Mouse (Mus musculus) midbrain, embryonic 14.5 days (tissue): Measurements from ENCODE around the gene Lta. TPM values are rescaled to one million over a fixed set of nuclear protein-coding genes. Genes with fewer than 3 reads are reported as not detected.

Experiments
- ATAC-seq: fragments of 200-750 bp; cut with Nextera tagmentation; 2 replicates; pipeline ENCODE4 v1.8.0; 2017; ENCODE audit warnings: moderate number of reproducible peaks, moderate library complexity; ENCODE audit not compliant: low FRiP score, low TSS enrichment
- DNase-seq: peaks from one replicate; pipeline ENCODE4 v3.0.0-alpha.2; 2015
- H3K27ac ChIP-seq: fragments of 300-500 bp; sonication (generic); replicated peaks from 2 replicates; pipeline ENCODE4 v1.5.1; 2014; ENCODE audit warnings: mild to moderate bottlenecking, low read depth, low read length, moderate library complexity
- H3K27me3 ChIP-seq: fragments of 300-500 bp; sonication (generic); 2 replicates; pipeline ENCODE4 v1.6.1; 2014; ENCODE audit warnings: low read length, control low read depth, mixed read lengths; ENCODE audit not compliant: control insufficient read depth, insufficient read depth
- H3K36me3 ChIP-seq: fragments of 300-500 bp; sonication (generic); 2 replicates; pipeline ENCODE4 v1.6.1; 2014; ENCODE audit warnings: low read length, control low read depth; ENCODE audit not compliant: control insufficient read depth, insufficient read depth
- H3K4me1 ChIP-seq: fragments of 300-500 bp; sonication (generic); 2 replicates; pipeline ENCODE4 v1.6.1; 2014; ENCODE audit warnings: mild to moderate bottlenecking, antibody characterized with exemption, low read length, control low read depth; ENCODE audit not compliant: control insufficient read depth, insufficient read depth
- H3K4me2 ChIP-seq: fragments of 300-500 bp; sonication (generic); 2 replicates; pipeline ENCODE4 v1.6.1; 2014; ENCODE audit warnings: mild to moderate bottlenecking, low read length, moderate library complexity
- H3K4me3 ChIP-seq: fragments of 300-500 bp; sonication (generic); replicated peaks from 2 replicates; pipeline ENCODE4 v1.5.1; 2014; ENCODE audit warnings: low read depth, low read length
- H3K9ac ChIP-seq: fragments of 300-500 bp; sonication (generic); replicated peaks from 2 replicates; pipeline ENCODE4 v1.6.1; 2014; ENCODE audit warnings: mild to moderate bottlenecking, low read length, moderate library complexity
- H3K9me3 ChIP-seq: fragments of 300-500 bp; sonication (generic); 2 replicates; pipeline ENCODE4 v1.6.1; 2016; ENCODE audit warnings: low read length, control low read depth, mixed read lengths; ENCODE audit not compliant: control insufficient read depth
- WGBS: fragments of 180-500 bp; shearing (Covaris S2); extraction: QIAGEN DNeasy Blood & Tissue Kit; methylation state at CpG from one replicate; pipeline ENCODE4 v1.1.7; 2014; 5-methylcytosine and 5-hydroxymethylcytosine counted together
- polyA plus RNA-seq: library from polyadenylated mRNA; unstranded; fragments of >200 nt; fragmentation: Nextera tagmentation; extraction: Ambion mirVana; gene quantifications from 2 replicates; pipeline ENCODE4 v1.2.1, GENCODE M21; 2014

The Lta gene
- polyA plus RNA-seq, 1 experiment from 2014 or later: 0.20 TPM

DNA sequence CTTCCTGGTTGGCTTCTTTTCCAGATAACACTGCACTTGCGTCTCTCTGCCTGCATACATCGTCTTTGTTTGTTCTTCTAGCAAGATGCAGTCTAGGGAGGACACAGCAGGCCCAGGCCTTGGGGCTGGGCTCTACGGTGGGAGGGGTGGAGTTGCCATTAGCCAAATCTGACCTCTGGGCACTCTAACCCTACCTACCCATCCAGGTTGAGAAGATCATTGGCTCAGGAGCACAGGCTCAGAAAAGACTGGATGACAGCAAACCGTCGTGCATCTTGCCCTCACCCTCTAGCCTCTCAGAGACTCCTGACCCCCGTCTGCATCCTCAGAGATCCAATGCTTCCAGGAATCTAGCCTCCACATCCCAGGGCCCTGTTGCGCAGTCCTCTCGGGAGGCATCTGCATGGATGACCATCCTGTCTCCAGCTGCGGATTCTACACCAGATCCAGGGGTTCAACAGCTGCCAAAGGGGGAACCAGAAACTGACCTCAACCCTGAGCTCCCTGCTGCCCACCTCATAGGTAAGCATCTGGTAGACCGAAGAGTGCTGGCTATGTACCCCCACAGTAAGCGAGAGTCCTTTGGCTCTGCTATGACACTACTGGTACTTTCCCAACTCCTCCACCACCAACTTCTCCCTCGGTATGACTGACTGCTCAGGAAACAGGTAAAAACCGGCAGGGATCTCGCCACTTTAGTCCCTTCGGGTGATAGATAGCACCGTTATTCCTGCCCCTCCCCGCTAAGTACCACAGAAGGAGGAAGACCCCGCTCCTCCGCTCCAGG lies 10.1 kb downstream of the Lta start:
- Histone ChIP-seq H3K36me3 (no peaks in the 10 kb centered on the region), H3K27me3 (peaks cover 29% of the 10 kb centered on the region), H3K9me3 (no peaks in the 10 kb centered on the region), H3K27ac (no peak overlapping the region), H3K4me2 (peak overlapping the region; percentile 62), H3K4me3 (peak overlapping the region; percentile 30), H3K4me1 (peaks cover 6% of the 10 kb centered on the region; the same call in 1 of the 2 replicates), H3K9ac (peak overlapping the region; percentile 42; the same call in 1 of the 2 replicates)
- ATAC-seq (no peak), DNase-seq (no peak)
- WGBS: 46% methylated on average over 19 of the region's 19 CpGs

DNA sequence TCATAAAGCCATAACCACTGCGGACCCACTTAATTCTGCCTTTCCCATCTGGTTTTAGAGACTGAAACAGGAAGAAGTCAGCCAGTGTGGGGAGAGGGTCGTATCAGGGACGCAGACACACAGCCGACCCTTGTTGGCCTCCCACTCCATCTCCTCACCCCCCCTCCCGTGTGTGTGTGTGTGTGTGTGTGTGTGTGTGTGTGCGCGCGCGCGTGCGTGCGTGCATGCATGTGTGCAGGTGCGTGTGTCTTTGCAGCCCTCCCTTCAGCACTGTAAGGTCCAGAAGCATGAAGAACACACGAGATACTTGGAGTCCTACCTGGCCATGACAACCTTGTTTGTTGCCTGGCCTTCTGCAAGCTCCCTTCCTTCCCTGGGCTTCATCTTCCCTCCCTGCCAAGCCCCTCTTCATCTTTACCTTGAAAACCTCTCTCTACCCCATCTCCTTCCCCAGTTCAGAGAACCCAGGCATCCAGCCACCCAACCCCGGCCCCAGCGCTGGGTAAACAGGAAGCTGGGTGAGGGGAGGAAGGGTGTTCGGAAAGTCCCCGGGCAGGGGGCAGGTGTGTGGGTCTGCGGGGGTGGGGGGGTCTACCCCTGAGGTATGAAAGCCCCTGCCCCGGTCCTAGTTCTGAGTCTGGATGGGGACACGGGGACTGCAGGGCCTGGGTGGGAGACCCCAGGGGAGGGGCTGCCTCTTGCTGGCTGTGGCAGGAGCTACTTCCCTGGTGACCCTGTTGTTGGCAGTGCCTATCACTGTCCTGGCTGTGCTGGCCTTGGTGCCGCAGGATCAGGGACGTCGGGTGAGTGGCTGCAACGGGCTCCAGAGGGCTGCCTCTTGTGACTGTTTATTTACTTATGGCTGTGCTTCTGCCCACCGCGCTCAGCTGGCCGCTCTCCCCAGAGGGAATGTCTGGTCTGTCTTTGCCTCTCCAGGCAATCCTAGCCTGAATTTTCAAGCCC lies 11.0 kb downstream of the Lta start, which contains the start of gene Ltb:
Gene Ltb, plus strand, starts transcription at position 559 of the 963 bp plus-strand sequence.
- no peak within 1 kb of the TSS for H3K27ac ChIP-seq
- 74% methylated on average over 28 of the region's 28 CpGs for WGBS
- peaks cover 6% of the 10 kb centered on the region; the same call in 1 of the 2 replicates for H3K4me1 ChIP-seq
- H3K4me3 ChIP-seq: no peak within 1 kb of the TSS
- no peak for DNase-seq
- H3K36me3 ChIP-seq: no peaks in the 10 kb centered on the region
- ATAC-seq: no peak
- H3K27me3 ChIP-seq: peaks cover 29% of the 10 kb centered on the region
- H3K9me3 ChIP-seq: no peaks in the 10 kb centered on the region
- H3K4me2 ChIP-seq: peak within 1 kb of the TSS; percentile 62
- H3K9ac ChIP-seq: peak within 1 kb of the TSS; percentile 42; the same call in 1 of the 2 replicates

- Histone ChIP-seq H3K4me3 (no peak overlapping the region), H3K9me3 (no peaks in the 10 kb centered on the region), H3K36me3 (no peaks in the 10 kb centered on the region), H3K27me3 (peaks cover 29% of the 10 kb centered on the region), H3K27ac (no peak overlapping the region), H3K4me1 (peaks cover 6% of the 10 kb centered on the region; the same call in 1 of the 2 replicates), H3K9ac (no peak overlapping the region), H3K4me2 (no peak overlapping the region)
- no peak for DNase-seq
- WGBS: 86% methylated on average over 5 of the region's 5 CpGs
- ATAC-seq: no peak
Measured at GRCm38 (mm10) chr17:35192924-35193323, 12.2 kb downstream of the Lta start.

GRCm38 (mm10) chr17:35191723-35192122 lies 13.4 kb downstream of the Lta start:
- Histone ChIP-seq H3K4me3 (no peak overlapping the region), H3K9ac (no peak overlapping the region), H3K9me3 (no peaks in the 10 kb centered on the region), H3K27ac (no peak overlapping the region), H3K27me3 (peaks cover 25% of the 10 kb centered on the region), H3K36me3 (no peaks in the 10 kb centered on the region), H3K4me1 (peaks cover 6% of the 10 kb centered on the region; the same call in 1 of the 2 replicates), H3K4me2 (no peak overlapping the region)
- DNase-seq (no peak), ATAC-seq (no peak)
- WGBS: 63% methylated on average over 2 of the region's 2 CpGs

GRCm38 (mm10) chr17:35190096-35190495 lies 15.1 kb downstream of the Lta start:
- H3K4me2 ChIP-seq: no peak overlapping the region
- H3K4me1 ChIP-seq: peaks cover 10% of the 10 kb centered on the region; the same call in 1 of the 2 replicates
- no peak overlapping the region for H3K4me3 ChIP-seq
- no peaks in the 10 kb centered on the region for H3K9me3 ChIP-seq
- H3K9ac ChIP-seq: no peak overlapping the region
- H3K27ac ChIP-seq: no peak overlapping the region
- ATAC-seq (no peak), DNase-seq (no peak)
- H3K27me3 ChIP-seq: peaks cover 9% of the 10 kb centered on the region; the same call in 1 of the 2 replicates
- no peaks in the 10 kb centered on the region for H3K36me3 ChIP-seq
- 76% methylated on average over 4 of the region's 4 CpGs for WGBS

- H3K27me3 ChIP-seq: no peaks in the 10 kb centered on the region
- no peaks in the 10 kb centered on the region for H3K9me3 ChIP-seq
- no peaks in the 10 kb centered on the region for H3K36me3 ChIP-seq
- ATAC-seq (no peak), DNase-seq (no peak)
- H3K4me2 ChIP-seq: no peak overlapping the region
- peaks cover 10% of the 10 kb centered on the region; the same call in 1 of the 2 replicates for H3K4me1 ChIP-seq
- no peak overlapping the region for H3K4me3 ChIP-seq
- 75% methylated on average over 1 of the region's 1 CpGs for WGBS
- H3K9ac ChIP-seq: no peak overlapping the region
- no peak overlapping the region for H3K27ac ChIP-seq
Measured at GRCm38 (mm10) chr17:35189186-35189585, 16.0 kb downstream of the Lta start.

- no peak within 1 kb of the TSS for H3K4me2 ChIP-seq
- peaks cover 10% of the 10 kb centered on the region; the same call in 1 of the 2 replicates for H3K4me1 ChIP-seq
- ATAC-seq (no peak), DNase-seq (no peak)
- whole genome bisulfite sequencing: 63% methylated on average over 7 of the region's 7 CpGs
- no peak within 1 kb of the TSS for H3K9ac ChIP-seq
- no peak within 1 kb of the TSS for H3K27ac ChIP-seq
- H3K27me3 ChIP-seq: no peaks in the 10 kb centered on the region
- no peak within 1 kb of the TSS for H3K4me3 ChIP-seq
- H3K9me3 ChIP-seq: no peaks in the 10 kb centered on the region
- no peaks in the 10 kb centered on the region for H3K36me3 ChIP-seq
Measured at GRCm38 (mm10) chr17:35187959-35188610, 17.1 kb downstream of the Lta start, which contains the start of gene Lst1. TSS of gene Lst1 (minus strand) at chr17:35188439.

DNA sequence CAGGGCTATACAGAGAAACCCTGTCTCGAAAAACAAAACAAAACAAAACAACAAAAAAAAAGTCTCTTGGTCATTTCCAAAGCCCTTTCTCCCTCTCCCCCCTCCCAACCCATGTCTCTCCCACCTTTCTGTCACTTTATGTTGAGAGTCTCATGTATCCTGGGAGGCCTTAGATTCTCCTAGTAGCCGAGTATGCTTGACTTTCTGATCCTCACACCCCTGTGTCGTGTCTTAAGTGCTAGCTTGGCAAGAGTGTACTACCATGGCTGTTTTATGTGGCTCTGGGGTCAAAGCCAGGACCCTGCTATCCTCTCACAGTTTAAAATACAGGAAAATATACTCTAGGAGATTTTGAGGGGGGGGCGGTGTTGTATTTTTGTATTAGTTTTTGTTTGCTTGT lies 17.8 kb downstream of the Lta start:
- Histone ChIP-seq H3K36me3 (no peaks in the 10 kb centered on the region), H3K4me1 (peaks cover 10% of the 10 kb centered on the region; the same call in 1 of the 2 replicates), H3K27ac (no peak overlapping the region), H3K9ac (no peak overlapping the region), H3K4me2 (no peak overlapping the region), H3K9me3 (no peaks in the 10 kb centered on the region), H3K27me3 (no peaks in the 10 kb centered on the region), H3K4me3 (no peak overlapping the region)
- DNase-seq (no peak), ATAC-seq (no peak)
- 84% methylated on average over 4 of the region's 4 CpGs for WGBS
